Mouse (Mus musculus): ENCODE data around the gene Nup214.
"Not testable (repeated sequence)": the region's sequence is repeated elsewhere in the genome, so short reads cannot be mapped to it uniquely, and the experiment has no call there.

GRCm38 (mm10) chr2:32040646-32041045, 66.4 kb downstream of the Nup214 start:
- TF ChIP-seq CTCF (IDR thresholded peaks at IDR 0.05; ENCODE audit: control insufficient read depth, insufficient read depth, low read length); POLR2A (IDR thresholded peaks at IDR 0.05; ENCODE audit: borderline replicate concordance, control insufficient read depth, low read depth, low read length): not testable (repeated sequence)
